ENCODE assay signal across 10 mouse cellular contexts in genomic region chr12:8889117-8889665, GRCm38 (mm10). TPM values are rescaled to one million over a fixed set of nuclear protein-coding genes. Genes with fewer than 3 reads are reported as not detected.
A peak's percentile ranks its signal among the peaks of the same experiment; 100 is the strongest.
DNase-seq lines count a peak whose midpoint lies in the region; ATAC-seq and TF ChIP-seq lines count a peak whose summit lies in the region.
"Had no signal": no experiment of that assay in that cellular context is flagged by ENCODE, and none has a peak within 500 bp of the region (broad histone marks: within the 10 kb centered on the region; RNA-seq: fewer than 3 reads in every experiment).

No protein-coding gene starts in this region.

- no peak for ATAC-seq in liver, embryonic 12.5 days
- peak; percentile 30; the same call in 1 of the 2 replicates for ATAC-seq in forebrain, embryonic 12.5 days (ENCODE audit: low FRiP score)
- no peak for ATAC-seq in hindbrain, embryonic 14.5 days (ENCODE audit: low FRiP score)
- no peak for ATAC-seq in stomach, embryonic 15.5 days (ENCODE audit: insufficient read depth, low FRiP score, low read depth)

- H3K9ac ChIP-seq in liver, embryonic 12.5 days: no peak overlapping the region
- no peak overlapping the region for H3K9ac ChIP-seq in forebrain, embryonic 12.5 days
- no peak overlapping the region for H3K9ac ChIP-seq in hindbrain, embryonic 14.5 days
- H3K9ac ChIP-seq in stomach, embryonic 15.5 days: no peak overlapping the region
- H3K9ac ChIP-seq: embryonic facial prominence, embryonic 13.5 days; neural tube, embryonic 13.5 days had no signal

- DNase-seq in liver: peak; percentile 68
- DNase-seq in brain, adult 2 months (ENCODE audit: low read depth, low spot score): peak; percentile 82
- peak; percentile 72 for DNase-seq in hindbrain, embryonic 14.5 days (ENCODE audit: low spot score)
- peak; percentile 61 to 77 for DNase-seq in left cerebral cortex, postnatal 25 days (ENCODE audit: low spot score in 2 of 2)

- TF ChIP-seq POLR2A in myocyte (IDR thresholded peaks at IDR 0.05; ENCODE audit: insufficient read length, low read depth): no peak

- intact Hi-C loops in left cerebral cortex, postnatal 25 days (cut with DNase I): loop anchor here (1.0 to 5.0 kb wide), 2 partner anchors 113 to 117 kb away; partner anchors contain the start of gene Sdc1

- no peaks in the 10 kb centered on the region for H3K79me2 ChIP-seq in myocyte (ENCODE audit: control insufficient read depth, insufficient read depth)

- H3K4me2 ChIP-seq in liver, embryonic 12.5 days: no peak overlapping the region
- no peak overlapping the region for H3K4me2 ChIP-seq in forebrain, embryonic 12.5 days
- H3K4me2 ChIP-seq in hindbrain, embryonic 14.5 days (replicated peaks): no peak overlapping the region
- peak overlapping the region; percentile 44 for H3K4me2 ChIP-seq in myocyte (ENCODE audit: low read depth)
- H3K4me2 ChIP-seq in stomach, embryonic 15.5 days: no peak overlapping the region
- H3K4me2 ChIP-seq: embryonic facial prominence, embryonic 13.5 days; neural tube, embryonic 13.5 days had no signal

- no peak overlapping the region for H3K27ac ChIP-seq in liver, embryonic 12.5 days
- H3K27ac ChIP-seq in forebrain, embryonic 12.5 days: no peak overlapping the region
- H3K27ac ChIP-seq in hindbrain, embryonic 14.5 days: no peak overlapping the region
- peak overlapping the region; percentile 35; the same call in 1 of the 2 replicates for H3K27ac ChIP-seq in stomach, embryonic 15.5 days
- H3K27ac ChIP-seq: embryonic facial prominence, embryonic 13.5 days; neural tube, embryonic 13.5 days had no signal

- no peaks in the 10 kb centered on the region for H3K36me3 ChIP-seq in liver, embryonic 12.5 days
- no peaks in the 10 kb centered on the region for H3K36me3 ChIP-seq in forebrain, embryonic 12.5 days (replicated peaks)
- H3K36me3 ChIP-seq in hindbrain, embryonic 14.5 days (replicated peaks; ENCODE audit: control insufficient read depth, insufficient read depth): no peaks in the 10 kb centered on the region
- H3K36me3 ChIP-seq in myocyte (ENCODE audit: control insufficient read depth, insufficient read depth): no peaks in the 10 kb centered on the region
- H3K36me3 ChIP-seq in stomach, embryonic 15.5 days: no peaks in the 10 kb centered on the region
- H3K36me3 ChIP-seq: embryonic facial prominence, embryonic 13.5 days; neural tube, embryonic 13.5 days had no signal

- WGBS in liver, embryonic 12.5 days (ENCODE audit: insufficient replicate concordance): 18% methylated on average over 10 of the region's 10 CpGs
- 23% methylated on average over 10 of the region's 10 CpGs for WGBS in forebrain, embryonic 12.5 days
- 22% methylated on average over 10 of the region's 10 CpGs for WGBS in hindbrain, embryonic 14.5 days
- 17% methylated on average over 10 of the region's 10 CpGs for WGBS in stomach, embryonic 15.5 days

- peaks cover 13% of the 10 kb centered on the region for H3K4me1 ChIP-seq in liver, embryonic 12.5 days
- H3K4me1 ChIP-seq in forebrain, embryonic 12.5 days: peaks cover 19% of the 10 kb centered on the region
- peaks cover 8% of the 10 kb centered on the region; the same call in 1 of the 2 replicates for H3K4me1 ChIP-seq in hindbrain, embryonic 14.5 days (replicated peaks; ENCODE audit: control insufficient read depth, insufficient read depth, low read length)
- peaks cover 13% of the 10 kb centered on the region for H3K4me1 ChIP-seq in stomach, embryonic 15.5 days

- H3ac ChIP-seq in myocyte (ENCODE audit: control insufficient read depth, insufficient read length): no peak overlapping the region

- H3K9me3 ChIP-seq in liver, embryonic 12.5 days (replicated peaks): no peaks in the 10 kb centered on the region
- no peaks in the 10 kb centered on the region for H3K9me3 ChIP-seq in forebrain, embryonic 12.5 days
- H3K9me3 ChIP-seq in hindbrain, embryonic 14.5 days (ENCODE audit: control insufficient read depth, low read length): no peaks in the 10 kb centered on the region
- no peaks in the 10 kb centered on the region for H3K9me3 ChIP-seq in stomach, embryonic 15.5 days
- H3K9me3 ChIP-seq: embryonic facial prominence, embryonic 13.5 days; neural tube, embryonic 13.5 days had no signal

- H3K4me3 ChIP-seq in liver, embryonic 12.5 days: no peak overlapping the region
- H3K4me3 ChIP-seq in forebrain, embryonic 12.5 days (replicated peaks): no peak overlapping the region
- no peak overlapping the region for H3K4me3 ChIP-seq in hindbrain, embryonic 14.5 days (replicated peaks; ENCODE audit: low read length)
- H3K4me3 ChIP-seq in myocyte: no peak overlapping the region
- no peak overlapping the region for H3K4me3 ChIP-seq in stomach, embryonic 15.5 days (replicated peaks)
- H3K4me3 ChIP-seq: embryonic facial prominence, embryonic 13.5 days; neural tube, embryonic 13.5 days had no signal

- peaks cover 32% of the 10 kb centered on the region for H3K27me3 ChIP-seq in liver, embryonic 12.5 days (replicated peaks)
- peaks cover 7% of the 10 kb centered on the region; the same call in 1 of the 2 replicates for H3K27me3 ChIP-seq in forebrain, embryonic 12.5 days
- no peaks in the 10 kb centered on the region for H3K27me3 ChIP-seq in hindbrain, embryonic 14.5 days (ENCODE audit: control insufficient read depth, insufficient read depth, low read length)
- H3K27me3 ChIP-seq in myocyte (ENCODE audit: control insufficient read depth, insufficient read depth, insufficient read length): no peaks in the 10 kb centered on the region
- no peaks in the 10 kb centered on the region for H3K27me3 ChIP-seq in stomach, embryonic 15.5 days (replicated peaks)
- H3K27me3 ChIP-seq: embryonic facial prominence, embryonic 13.5 days; neural tube, embryonic 13.5 days had no signal

TF ChIP-seq in myocyte, 11 proteins besides CTCF, POLR2A, EP300 and RAD21:
- no peak for TF ChIP-seq TCF3 (IDR thresholded peaks at IDR 0.05; ENCODE audit: insufficient read length, low read depth)
- TF ChIP-seq MYOG (IDR thresholded peaks at IDR 0.05; ENCODE audit: control insufficient read depth in 1 of 3, insufficient read depth in 1 of 3, insufficient read length in 2 of 3, low read depth in 2 of 3): no peak
- no peak for TF ChIP-seq CEBPB (IDR thresholded peaks at IDR 0.05; ENCODE audit: insufficient read depth, poor library complexity, severe bottlenecking)
- TF ChIP-seq MAX (IDR thresholded peaks at IDR 0.05; ENCODE audit: low read depth): no peak
- TF ChIP-seq USF1 (IDR thresholded peaks at IDR 0.05; ENCODE audit: low read depth): no peak
- no peak for TF ChIP-seq POLR2AphosphoS2 (IDR thresholded peaks at IDR 0.05; ENCODE audit: insufficient read length, low read depth)
- TF ChIP-seq REST (IDR thresholded peaks at IDR 0.05; ENCODE audit: insufficient read depth, insufficient read length): no peak
- no peak for TF ChIP-seq MYOD1 (IDR thresholded peaks at IDR 0.05; ENCODE audit: control insufficient read depth in 1 of 3, insufficient read length in 2 of 3, low read depth in 2 of 3)
- TF ChIP-seq SRF (IDR thresholded peaks at IDR 0.05; ENCODE audit: control insufficient read depth, insufficient read length, low read depth): no peak

RNA-seq across cellular contexts. Expression of gene Laptm4a, which starts 32.3 kb away (rescaled TPM):
- polyA plus RNA-seq in liver, embryonic 12.5 days (2016; fragmentation: Nextera tagmentation; extraction: Ambion mirVana): 71.0 and 77.9 TPM in 2 replicates
- 212 and 215 TPM in 2 replicates for polyA plus RNA-seq in forebrain, embryonic 12.5 days (2016; fragmentation: Nextera tagmentation; extraction: Ambion mirVana)
- polyA plus RNA-seq in hindbrain, embryonic 14.5 days (2014; fragmentation: Nextera tagmentation; extraction: Ambion mirVana): 173 and 189 TPM in 2 replicates
- total RNA-seq in left cerebral cortex, postnatal 25 days (2021): 100 to 1,000 TPM; 173 to 188 TPM
- polyA plus RNA-seq in myocyte (2012; fragmentation: generic; extraction: Trizol): 491 TPM
- polyA plus RNA-seq in stomach, embryonic 15.5 days (2015; fragmentation: Nextera tagmentation; extraction: Ambion mirVana): 346 and 353 TPM in 2 replicates

RNA-seq across cellular contexts. Expression of gene Matn3, which starts 58.5 kb away (rescaled TPM):
- 0.11 and 0.26 TPM in 2 replicates for polyA plus RNA-seq in liver, embryonic 12.5 days (2016; fragmentation: Nextera tagmentation; extraction: Ambion mirVana)
- 0.54 and 0.58 TPM in 2 replicates for polyA plus RNA-seq in forebrain, embryonic 12.5 days (2016; fragmentation: Nextera tagmentation; extraction: Ambion mirVana)
- 0.15 and 0.17 TPM in 2 replicates for polyA plus RNA-seq in hindbrain, embryonic 14.5 days (2014; fragmentation: Nextera tagmentation; extraction: Ambion mirVana)
- total RNA-seq in left cerebral cortex, postnatal 25 days (2021): under 1 TPM; 0.11 to 0.18 TPM
- polyA plus RNA-seq in myocyte (2012; fragmentation: generic; extraction: Trizol): 0.01 TPM
- polyA plus RNA-seq in stomach, embryonic 15.5 days (2015; fragmentation: Nextera tagmentation; extraction: Ambion mirVana): 0.17 and 0.22 TPM in 2 replicates
